Mouse (Mus musculus): Measurements from ENCODE around the gene Cish. TPM values are rescaled to one million over a fixed set of nuclear protein-coding genes. Genes with fewer than 3 reads are reported as not detected.

Cish gene
- polyA plus RNA-seq, 1 experiment from 2014 or later = 6.1 TPM

DNA sequence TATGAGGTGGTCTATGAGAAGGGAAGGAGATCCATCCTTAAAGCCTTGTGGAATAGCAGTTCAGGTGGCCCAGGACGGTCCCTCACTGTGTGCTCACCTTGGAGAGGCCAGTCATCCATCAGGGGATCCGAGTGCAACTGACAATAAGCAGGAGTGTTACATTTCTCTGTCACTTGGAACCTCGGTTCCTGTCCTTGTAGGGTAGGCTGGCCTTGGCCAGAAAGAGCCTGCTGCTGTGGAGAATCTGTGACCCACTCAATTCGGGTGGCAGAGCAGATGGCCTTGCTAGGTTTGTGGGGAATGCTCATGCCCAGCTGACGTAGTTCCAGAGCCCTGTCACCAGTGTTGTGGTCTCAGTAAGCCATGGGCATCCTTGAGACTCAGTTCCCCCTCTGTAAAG is 13.8 kb downstream of the Cish start:
- peaks cover 49% of the 10 kb centered on the region for H3K4me1 ChIP-seq (replicated peaks; ENCODE audit: control insufficient read depth, insufficient read depth, low read length)
- H3K9ac ChIP-seq (ENCODE audit: low read depth, low read length) = no peak overlapping the region
- no peak overlapping the region for H3K4me2 ChIP-seq
- 71% methylated on average over 5 of the region's 5 CpGs for WGBS
- no peaks in the 10 kb centered on the region for H3K27me3 ChIP-seq (replicated peaks; ENCODE audit: control insufficient read depth, insufficient read depth, low read length)
- H3K4me3 ChIP-seq (ENCODE audit: low read depth, low read length) = no peak overlapping the region
- no peak overlapping the region for H3K27ac ChIP-seq (ENCODE audit: low read depth, low read length)
- H3K36me3 ChIP-seq (ENCODE audit: control insufficient read depth, insufficient read depth, low read length) = no peaks in the 10 kb centered on the region
- no peak for DNase-seq (ENCODE audit: low spot score)
- ATAC-seq (replicated peaks; ENCODE audit: low FRiP score) = no peak
- H3K9me3 ChIP-seq (ENCODE audit: control insufficient read depth, low read length) = no peaks in the 10 kb centered on the region

DNA sequence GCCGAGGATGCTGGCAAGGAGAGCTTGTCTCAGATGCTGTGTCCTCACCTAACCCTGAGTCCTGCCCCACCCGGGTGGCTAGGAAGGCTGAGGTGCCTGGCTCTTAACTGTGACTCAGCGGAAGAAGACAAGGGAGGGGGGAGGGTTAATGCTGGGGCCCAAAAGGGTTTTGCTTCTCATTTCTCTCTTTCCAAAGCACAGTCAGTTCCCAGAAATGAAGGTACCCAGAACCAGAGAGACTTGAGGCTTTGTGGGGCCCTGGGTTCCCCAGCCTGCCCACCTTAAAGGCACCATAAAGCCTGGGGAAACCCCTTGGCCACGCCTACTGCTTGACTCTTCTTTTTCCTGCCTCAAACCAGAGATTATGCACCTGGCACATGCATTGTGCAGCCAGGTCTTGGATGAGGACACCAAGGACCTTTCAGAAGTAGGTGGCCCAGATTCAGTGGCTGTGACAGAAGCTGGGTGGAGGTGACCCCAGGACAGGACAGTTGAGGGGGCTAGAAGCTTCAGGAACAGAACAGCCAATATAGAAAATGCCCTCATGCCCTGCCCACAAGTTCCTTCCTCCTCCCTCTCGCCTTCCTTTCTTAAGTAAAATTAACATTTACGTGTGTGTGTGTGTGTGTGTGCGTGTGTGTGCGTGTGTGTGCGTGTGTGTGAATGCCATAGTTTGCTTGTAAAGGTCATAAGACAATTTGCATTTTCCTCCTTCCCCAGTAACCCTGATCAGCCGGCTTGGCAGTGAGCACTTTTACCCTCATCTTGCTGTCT is 17.2 kb downstream of the Cish start:
- Histone ChIP-seq H3K27ac (ENCODE audit: low read depth, low read length) (peak overlapping the region; percentile 57; the same call in 1 of the 2 replicates), H3K9ac (ENCODE audit: low read depth, low read length) (no peak overlapping the region), H3K9me3 (ENCODE audit: control insufficient read depth, low read length) (no peaks in the 10 kb centered on the region), H3K4me2 (peak overlapping the region; percentile 50), H3K27me3 (replicated peaks; ENCODE audit: control insufficient read depth, insufficient read depth, low read length) (no peaks in the 10 kb centered on the region), H3K36me3 (ENCODE audit: control insufficient read depth, insufficient read depth, low read length) (no peaks in the 10 kb centered on the region), H3K4me3 (ENCODE audit: low read depth, low read length) (peak overlapping the region; percentile 11; the same call in 1 of the 2 replicates), H3K4me1 (replicated peaks; ENCODE audit: control insufficient read depth, insufficient read depth, low read length) (peaks cover 27% of the 10 kb centered on the region)
- DNase-seq (ENCODE audit: low spot score) (no peak), ATAC-seq (replicated peaks; ENCODE audit: low FRiP score) (peak; percentile 87)
- WGBS = 37% methylated on average over 10 of the region's 10 CpGs

DNA sequence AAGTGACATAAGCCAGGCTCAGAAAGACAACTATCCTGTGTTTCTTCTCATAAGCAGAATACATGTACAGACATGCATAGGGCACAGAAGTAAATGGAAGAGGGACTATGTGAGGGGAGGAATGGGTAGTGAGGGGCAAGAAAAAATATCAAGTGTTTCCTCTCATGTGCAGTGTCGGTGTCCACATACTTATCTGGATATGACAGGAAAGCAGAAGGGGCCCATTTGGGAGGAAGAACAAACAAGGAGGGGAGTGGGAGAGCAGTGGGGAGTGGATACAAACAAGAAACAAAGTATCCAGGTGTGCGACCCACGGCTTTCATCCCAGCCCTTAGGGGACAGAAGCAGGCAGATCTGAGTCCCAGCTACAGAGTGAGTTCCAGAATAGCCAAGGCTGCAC is 18.1 kb downstream of the Cish start:
- Histone ChIP-seq H3K4me2 (no peak overlapping the region), H3K27ac (ENCODE audit: low read depth, low read length) (no peak overlapping the region), H3K27me3 (replicated peaks; ENCODE audit: control insufficient read depth, insufficient read depth, low read length) (no peaks in the 10 kb centered on the region), H3K36me3 (ENCODE audit: control insufficient read depth, insufficient read depth, low read length) (no peaks in the 10 kb centered on the region), H3K4me1 (replicated peaks; ENCODE audit: control insufficient read depth, insufficient read depth, low read length) (peaks cover 20% of the 10 kb centered on the region), H3K9ac (ENCODE audit: low read depth, low read length) (no peak overlapping the region), H3K4me3 (ENCODE audit: low read depth, low read length) (no peak overlapping the region), H3K9me3 (ENCODE audit: control insufficient read depth, low read length) (no peaks in the 10 kb centered on the region)
- ATAC-seq (replicated peaks; ENCODE audit: low FRiP score) (no peak), DNase-seq (ENCODE audit: low spot score) (no peak)
- WGBS = 64% methylated on average over 3 of the region's 3 CpGs

DNA sequence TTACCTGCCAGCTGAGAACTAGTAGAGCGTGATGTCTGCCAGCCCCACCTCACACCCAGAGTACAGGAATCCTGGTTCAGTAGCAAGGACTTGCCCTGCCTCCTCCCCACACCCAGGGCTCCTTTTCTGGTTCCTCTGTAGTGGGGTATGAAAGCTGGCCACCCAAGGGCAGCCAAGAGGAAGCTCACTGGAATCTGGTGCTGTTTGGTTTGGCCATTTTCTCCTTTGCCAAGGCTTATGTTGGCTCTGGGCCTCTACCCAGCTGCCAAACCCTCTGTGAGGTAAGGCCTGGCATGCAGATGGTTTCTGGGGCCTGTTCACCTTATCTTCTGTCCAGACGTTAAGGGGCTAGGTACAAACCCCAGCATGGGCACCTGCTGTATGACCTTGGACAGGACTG is 20.0 kb downstream of the Cish start:
- Histone ChIP-seq H3K27ac (ENCODE audit: low read depth, low read length) (no peak overlapping the region), H3K4me1 (replicated peaks; ENCODE audit: control insufficient read depth, insufficient read depth, low read length) (peaks cover 20% of the 10 kb centered on the region), H3K4me2 (no peak overlapping the region), H3K4me3 (ENCODE audit: low read depth, low read length) (no peak overlapping the region), H3K9ac (ENCODE audit: low read depth, low read length) (no peak overlapping the region), H3K9me3 (ENCODE audit: control insufficient read depth, low read length) (no peaks in the 10 kb centered on the region), H3K27me3 (replicated peaks; ENCODE audit: control insufficient read depth, insufficient read depth, low read length) (no peaks in the 10 kb centered on the region), H3K36me3 (ENCODE audit: control insufficient read depth, insufficient read depth, low read length) (no peaks in the 10 kb centered on the region)
- DNase-seq (ENCODE audit: low spot score) (no peak), ATAC-seq (replicated peaks; ENCODE audit: low FRiP score) (no peak)
- 75% methylated on average over 2 of the region's 2 CpGs for WGBS

DNA sequence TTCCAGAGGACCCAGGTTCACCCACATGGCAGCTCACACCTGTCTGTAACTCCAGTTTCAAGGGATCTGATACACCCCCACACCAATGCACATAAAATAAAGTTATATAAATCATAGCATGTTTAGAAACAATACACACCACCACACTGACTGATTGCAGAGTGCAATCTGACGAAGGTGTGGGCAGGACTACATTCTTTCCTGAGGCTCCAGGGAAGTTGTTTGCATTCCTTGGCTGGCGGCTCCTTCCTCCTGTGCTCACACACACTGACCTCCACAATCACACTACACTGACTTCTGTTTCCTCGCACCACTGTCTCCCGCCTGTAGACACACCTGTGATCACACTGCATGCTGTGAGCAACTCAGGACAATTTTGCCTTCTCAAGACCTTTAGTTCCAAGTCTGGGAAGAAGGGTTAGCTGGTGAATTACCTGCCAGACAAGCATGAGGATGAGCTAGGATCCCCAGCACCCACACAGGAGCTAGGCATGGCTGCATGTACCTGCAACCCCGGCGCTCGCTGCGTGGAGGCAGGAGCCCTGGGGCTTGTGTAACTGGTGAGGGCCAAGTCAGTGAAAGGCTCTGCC is 26.7 kb downstream of the Cish start:
- 81% methylated on average over 8 of the region's 8 CpGs for WGBS
- Histone ChIP-seq H3K4me3 (ENCODE audit: low read depth, low read length) (no peak overlapping the region), H3K36me3 (ENCODE audit: control insufficient read depth, insufficient read depth, low read length) (no peaks in the 10 kb centered on the region), H3K9ac (ENCODE audit: low read depth, low read length) (no peak overlapping the region), H3K27me3 (replicated peaks; ENCODE audit: control insufficient read depth, insufficient read depth, low read length) (no peaks in the 10 kb centered on the region), H3K4me2 (no peak overlapping the region), H3K9me3 (ENCODE audit: control insufficient read depth, low read length) (no peaks in the 10 kb centered on the region), H3K27ac (ENCODE audit: low read depth, low read length) (no peak overlapping the region), H3K4me1 (replicated peaks; ENCODE audit: control insufficient read depth, insufficient read depth, low read length) (no peaks in the 10 kb centered on the region)
- DNase-seq (ENCODE audit: low spot score) (no peak), ATAC-seq (replicated peaks; ENCODE audit: low FRiP score) (no peak)

DNA sequence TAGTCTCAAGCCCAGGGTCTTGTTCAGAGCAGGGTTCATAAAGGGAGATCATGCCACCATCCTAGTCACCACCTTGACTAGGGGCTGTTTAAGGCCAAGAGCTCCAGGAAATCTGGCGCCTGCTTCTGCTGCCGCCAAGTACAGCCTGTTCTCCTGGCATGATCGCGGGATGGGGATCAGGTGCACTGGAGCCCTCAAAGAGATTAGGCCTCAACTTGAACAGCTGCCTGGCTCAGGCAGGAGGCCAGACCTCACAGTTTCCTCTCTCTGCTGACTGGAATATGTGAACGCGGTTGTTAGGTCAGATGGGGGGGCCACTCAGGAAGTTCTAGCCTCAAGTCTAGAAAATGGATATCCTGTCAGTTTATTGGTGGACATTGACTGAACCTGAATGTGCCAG is 27.7 kb downstream of the Cish start:
- 56% methylated on average over 6 of the region's 6 CpGs for WGBS

DNA sequence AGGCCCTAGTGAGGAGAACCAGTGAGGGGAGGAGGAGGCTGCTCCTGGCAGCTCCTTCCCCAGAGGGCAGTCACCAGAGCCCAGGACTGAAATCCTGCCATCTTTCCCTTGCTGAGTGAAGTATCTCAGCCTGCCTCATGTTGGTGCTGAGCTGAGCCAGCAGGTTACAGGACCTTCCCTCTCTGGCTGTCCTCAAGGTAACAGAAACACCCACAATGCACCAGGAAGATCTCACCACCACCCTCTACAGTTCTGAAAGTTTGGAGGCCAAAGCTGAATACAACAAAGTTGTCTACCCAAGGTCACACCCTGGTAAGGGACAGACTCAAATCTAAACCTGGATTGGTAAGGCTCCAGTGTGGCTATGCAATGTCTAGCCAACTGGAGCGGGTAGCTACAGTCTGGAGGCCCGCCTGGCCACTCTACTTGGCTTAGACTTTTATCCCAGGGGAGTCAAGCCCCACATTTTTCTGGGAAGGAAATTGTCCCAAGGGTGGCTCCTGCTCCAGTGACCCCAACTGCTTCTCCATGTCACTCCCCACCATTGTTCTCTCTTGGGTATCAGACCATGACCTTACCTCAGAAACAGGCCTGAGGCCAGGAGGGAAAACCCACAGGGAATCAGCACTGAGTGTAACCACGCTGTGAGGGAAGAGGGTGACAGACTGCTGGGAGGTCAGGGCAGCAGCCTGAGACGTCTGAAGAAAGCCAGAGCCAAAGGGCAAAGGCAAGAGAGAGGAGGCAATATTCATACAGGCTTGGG is 29.2 kb downstream of the Cish start:
- no peak overlapping the region for H3K27ac ChIP-seq (ENCODE audit: low read depth, low read length)
- no peaks in the 10 kb centered on the region for H3K36me3 ChIP-seq (ENCODE audit: control insufficient read depth, insufficient read depth, low read length)
- H3K9me3 ChIP-seq (ENCODE audit: control insufficient read depth, low read length) = no peaks in the 10 kb centered on the region
- no peaks in the 10 kb centered on the region for H3K27me3 ChIP-seq (replicated peaks; ENCODE audit: control insufficient read depth, insufficient read depth, low read length)
- no peak overlapping the region for H3K4me3 ChIP-seq (ENCODE audit: low read depth, low read length)
- H3K9ac ChIP-seq (ENCODE audit: low read depth, low read length) = no peak overlapping the region
- no peaks in the 10 kb centered on the region for H3K4me1 ChIP-seq (replicated peaks; ENCODE audit: control insufficient read depth, insufficient read depth, low read length)
- 62% methylated on average over 4 of the region's 4 CpGs for whole genome bisulfite sequencing
- no peak for ATAC-seq (replicated peaks; ENCODE audit: low FRiP score)
- H3K4me2 ChIP-seq = no peak overlapping the region
- no peak for DNase-seq (ENCODE audit: low spot score)

More for the DNA sequence above, 27.7 kb downstream of the Cish start:
- Histone ChIP-seq H3K9me3 (ENCODE audit: control insufficient read depth, low read length) (no peaks in the 10 kb centered on the region), H3K27ac (ENCODE audit: low read depth, low read length) (no peak overlapping the region), H3K27me3 (replicated peaks; ENCODE audit: control insufficient read depth, insufficient read depth, low read length) (no peaks in the 10 kb centered on the region), H3K4me3 (ENCODE audit: low read depth, low read length) (no peak overlapping the region), H3K36me3 (ENCODE audit: control insufficient read depth, insufficient read depth, low read length) (no peaks in the 10 kb centered on the region), H3K4me2 (no peak overlapping the region), H3K9ac (ENCODE audit: low read depth, low read length) (no peak overlapping the region), H3K4me1 (replicated peaks; ENCODE audit: control insufficient read depth, insufficient read depth, low read length) (no peaks in the 10 kb centered on the region)
- DNase-seq (ENCODE audit: low spot score) = no peak
- no peak for ATAC-seq (replicated peaks; ENCODE audit: low FRiP score)

DNA sequence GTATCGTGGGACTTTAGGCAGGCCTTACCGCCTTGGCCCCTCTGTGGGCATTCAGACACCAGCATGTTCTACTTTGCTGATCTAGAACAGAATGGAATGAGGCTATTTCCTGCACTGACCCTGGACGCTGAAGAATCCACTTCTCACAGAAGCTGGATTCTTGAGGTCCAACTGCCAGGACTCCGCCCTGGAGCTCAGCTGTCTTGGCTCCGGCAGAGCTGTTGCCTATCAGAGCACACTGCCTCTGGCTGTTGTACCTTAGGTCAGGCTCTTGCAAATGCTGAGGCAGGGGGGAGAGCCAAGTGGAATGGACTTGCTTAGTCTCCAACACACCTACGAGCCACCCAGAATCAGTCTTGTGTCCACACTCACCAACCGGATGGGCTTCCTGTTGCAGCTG is 30.1 kb downstream of the Cish start:
- ATAC-seq (replicated peaks; ENCODE audit: low FRiP score) (no peak), DNase-seq (ENCODE audit: low spot score) (no peak)
- Histone ChIP-seq H3K4me2 (no peak overlapping the region), H3K36me3 (ENCODE audit: control insufficient read depth, insufficient read depth, low read length) (no peaks in the 10 kb centered on the region), H3K27ac (ENCODE audit: low read depth, low read length) (no peak overlapping the region), H3K9ac (ENCODE audit: low read depth, low read length) (no peak overlapping the region), H3K4me1 (replicated peaks; ENCODE audit: control insufficient read depth, insufficient read depth, low read length) (no peaks in the 10 kb centered on the region), H3K4me3 (ENCODE audit: low read depth, low read length) (no peak overlapping the region), H3K9me3 (ENCODE audit: control insufficient read depth, low read length) (no peaks in the 10 kb centered on the region), H3K27me3 (replicated peaks; ENCODE audit: control insufficient read depth, insufficient read depth, low read length) (no peaks in the 10 kb centered on the region)
- 76% methylated on average over 7 of the region's 7 CpGs for WGBS

Measured in liver, embryonic 11.5 days (tissue).